Mouse (Mus musculus) liver, adult 2 months (tissue): Measurements from ENCODE around the gene H6pd. TPM values are rescaled to one million over a fixed set of nuclear protein-coding genes. Genes with fewer than 3 reads are reported as not detected.

Experiments used
- DNase-seq: peaks from one replicate; pipeline ENCODE4 v3.0.0-alpha.2; 2011; ENCODE audit warnings: low read depth, low spot score; ENCODE audit errors: extremely low read depth
- H3K27ac ChIP-seq: fragments of 200-500 bp; replicated peaks from 2 replicates; pipeline ENCODE4 v1.5.1; 2012; ENCODE audit warnings: low read depth, mild to moderate bottlenecking, control low read depth, inconsistent platforms, low read length; ENCODE audit not compliant: insufficient read depth
- H3K27me3 ChIP-seq: fragments of 200-500 bp; 2 replicates; pipeline ENCODE4 v1.6.1; 2012; ENCODE audit warnings: mild to moderate bottlenecking, moderate library complexity, low read length, inconsistent platforms; ENCODE audit not compliant: control insufficient read depth, insufficient read depth
- H3K36me3 ChIP-seq: fragments of 200-500 bp; 2 replicates; pipeline ENCODE4 v1.6.1; 2012; ENCODE audit warnings: low read length, inconsistent platforms; ENCODE audit not compliant: control insufficient read depth, insufficient read depth
- H3K4me1 ChIP-seq: fragments of 200-500 bp; 2 replicates; pipeline ENCODE4 v1.6.1; 2011; ENCODE audit warnings: low read length; ENCODE audit not compliant: control insufficient read depth, insufficient read depth
- H3K4me3 ChIP-seq: fragments of 200-500 bp; 2 replicates; pipeline ENCODE4 v1.5.1; 2011; ENCODE audit warnings: low read depth, mild to moderate bottlenecking, control low read depth, low read length, moderate library complexity; ENCODE audit not compliant: insufficient read depth
- H3K79me2 ChIP-seq: fragments of 200-500 bp; 2 replicates; pipeline ENCODE4 v1.6.1; 2012; ENCODE audit warnings: inconsistent platforms, mild to moderate bottlenecking, low read length, moderate library complexity; ENCODE audit not compliant: control insufficient read depth, insufficient read depth
- H3K9ac ChIP-seq: fragments of 200-500 bp; 2 replicates; pipeline ENCODE4 v1.6.1; 2012; ENCODE audit warnings: low read depth, mild to moderate bottlenecking, control low read depth, inconsistent platforms, low read length
- CTCF ChIP-seq: fragments of 200-500 bp; IDR thresholded peaks from 2 replicates; pipeline ENCODE4 v1.5.1; 2011; ENCODE audit warnings: low read depth, low read length, control low read depth
- POLR2A ChIP-seq: fragments of 200-500 bp; IDR thresholded peaks from 2 replicates; pipeline ENCODE4 v1.6.1; 2011; ENCODE audit warnings: low read length, control low read depth; ENCODE audit not compliant: insufficient read depth; ENCODE audit errors: extremely low read depth
- WGBS: fragments of 180-500 bp; shearing (Covaris S2); methylation state at CpG from one replicate; pipeline ENCODE4 v1.1.7; 2018; 5-methylcytosine and 5-hydroxymethylcytosine counted together
- polyA plus RNA-seq: library from polyadenylated mRNA; depleted of rRNA; stranded (reverse); fragments of >200 nt; gene quantifications from 2 replicates; pipeline ENCODE4 v1.2.3, GENCODE M21; 2012
- total RNA-seq: library from RNA; depleted of rRNA; stranded (reverse); fragments of >200 nt; gene quantifications from 2 replicates; pipeline ENCODE4 v1.2.3, GENCODE M21; 2014

The H6pd gene
- total and polyA plus RNA-seq, 2 experiments = 121 to 205 TPM

- DNase-seq = no peak
- H3K9ac ChIP-seq = no peak overlapping the region
- no peaks in the 10 kb centered on the region; the same call in 1 of the 2 replicates for H3K79me2 ChIP-seq
- no peak for TF ChIP-seq CTCF
- TF ChIP-seq POLR2A = no peak
- H3K27ac ChIP-seq = no peak overlapping the region
- H3K27me3 ChIP-seq = no peaks in the 10 kb centered on the region
- peaks cover 1% of the 10 kb centered on the region for H3K4me1 ChIP-seq
- H3K36me3 ChIP-seq = no peaks in the 10 kb centered on the region
- WGBS = 92% methylated on average over 9 of the region's 9 CpGs
- no peak overlapping the region for H3K4me3 ChIP-seq
Measured at GRCm38 (mm10) chr4:149952201-149952600, 56.6 kb downstream of the H6pd start.

- DNase-seq = no peak
- TF ChIP-seq POLR2A (no peak), CTCF (no peak)
- Histone ChIP-seq H3K79me2 (no peaks in the 10 kb centered on the region; the same call in 1 of the 2 replicates), H3K27me3 (no peaks in the 10 kb centered on the region), H3K4me3 (no peak overlapping the region), H3K36me3 (no peaks in the 10 kb centered on the region), H3K9ac (no peak overlapping the region), H3K4me1 (peaks cover 1% of the 10 kb centered on the region; the same call in 1 of the 2 replicates), H3K27ac (no peak overlapping the region)
- WGBS = 76% methylated on average over 13 of the region's 13 CpGs
Measured at GRCm38 (mm10) chr4:149951201-149951600, 57.6 kb downstream of the H6pd start.

- H3K9ac ChIP-seq = no peak overlapping the region
- no peaks in the 10 kb centered on the region for H3K36me3 ChIP-seq
- H3K4me1 ChIP-seq = no peaks in the 10 kb centered on the region
- 91% methylated on average over 13 of the region's 13 CpGs for WGBS
- no peak for DNase-seq
- H3K27me3 ChIP-seq = no peaks in the 10 kb centered on the region
- no peak overlapping the region for H3K4me3 ChIP-seq
- H3K79me2 ChIP-seq = no peaks in the 10 kb centered on the region; the same call in 1 of the 2 replicates
- H3K27ac ChIP-seq = no peak overlapping the region
- no peak for TF ChIP-seq CTCF
- no peak for TF ChIP-seq POLR2A
Measured at GRCm38 (mm10) chr4:149949691-149950090, 59.1 kb downstream of the H6pd start.

GRCm38 (mm10) chr4:149948119-149948518 lies 60.7 kb downstream of the H6pd start:
- H3K36me3 ChIP-seq = no peaks in the 10 kb centered on the region
- H3K9ac ChIP-seq = no peak overlapping the region
- TF ChIP-seq POLR2A (no peak), CTCF (no peak)
- H3K27ac ChIP-seq = no peak overlapping the region
- H3K27me3 ChIP-seq = no peaks in the 10 kb centered on the region
- DNase-seq = no peak
- no peaks in the 10 kb centered on the region for H3K4me1 ChIP-seq
- H3K79me2 ChIP-seq = no peaks in the 10 kb centered on the region; the same call in 1 of the 2 replicates
- 85% methylated on average over 5 of the region's 5 CpGs for WGBS
- H3K4me3 ChIP-seq = no peak overlapping the region

GRCm38 (mm10) chr4:149947396-149947795 lies 61.4 kb downstream of the H6pd start:
- H3K27me3 ChIP-seq = no peaks in the 10 kb centered on the region

GRCm38 (mm10) chr4:149945194-149945593 lies 63.6 kb downstream of the H6pd start:
- Histone ChIP-seq H3K36me3 (no peaks in the 10 kb centered on the region), H3K4me3 (no peak overlapping the region), H3K79me2 (no peaks in the 10 kb centered on the region), H3K27me3 (no peaks in the 10 kb centered on the region), H3K4me1 (no peaks in the 10 kb centered on the region), H3K27ac (no peak overlapping the region), H3K9ac (no peak overlapping the region)
- TF ChIP-seq CTCF (no peak), POLR2A (no peak)
- DNase-seq = no peak
- WGBS = 76% methylated on average over 9 of the region's 9 CpGs

More at GRCm38 (mm10) chr4:149947396-149947795, 61.4 kb downstream of the H6pd start:
- Histone ChIP-seq H3K27ac (no peak overlapping the region), H3K79me2 (no peaks in the 10 kb centered on the region; the same call in 1 of the 2 replicates), H3K36me3 (no peaks in the 10 kb centered on the region), H3K4me3 (no peak overlapping the region), H3K4me1 (no peaks in the 10 kb centered on the region), H3K9ac (no peak overlapping the region)
- 85% methylated on average over 5 of the region's 5 CpGs for WGBS
- TF ChIP-seq CTCF = no peak
- no peak for TF ChIP-seq POLR2A
- DNase-seq = no peak
